Mouse (Mus musculus): ENCODE results near the gene Hcrt. TPM values are rescaled to one million over a fixed set of nuclear protein-coding genes. Genes with fewer than 3 reads are reported as not detected.

The Hcrt gene
- polyA plus RNA-seq, 1 experiment from 2014 or later, result not detected

DNA sequence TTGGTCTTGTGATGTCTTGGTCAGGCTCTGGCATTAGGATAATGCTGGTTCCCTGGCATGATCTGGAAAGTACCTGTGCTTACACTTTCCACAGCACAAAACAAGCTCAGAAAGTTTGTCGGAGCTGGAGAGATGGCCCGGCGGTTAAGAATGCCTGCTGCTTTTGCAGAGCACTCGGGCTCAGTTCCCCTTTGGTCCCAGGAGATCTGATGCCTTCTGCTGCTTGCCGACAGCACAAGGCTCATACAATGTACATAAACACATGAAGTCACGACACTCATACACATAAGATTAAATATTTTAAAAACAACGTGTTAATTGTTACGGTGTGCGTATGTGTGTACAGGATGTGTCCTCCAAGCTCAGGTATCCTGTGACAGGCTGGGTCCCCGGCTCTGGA, 13.2 kb upstream of the Hcrt start:
- Histone ChIP-seq H3K4me1 (ENCODE audit: control insufficient read depth, low read depth, low read length) (no peaks in the 10 kb centered on the region), H3K4me3 (ENCODE audit: low read depth, low read length) (no peak overlapping the region), H3K4me2 (ENCODE audit: low read depth, low read length) (no peak overlapping the region), H3K27ac (ENCODE audit: low read length) (no peak overlapping the region), H3K36me3 (ENCODE audit: control insufficient read depth, insufficient read depth) (no peaks in the 10 kb centered on the region; the same call in none of the 2 replicates), H3K9me3 (replicated peaks; ENCODE audit: control insufficient read depth, low read length) (no peaks in the 10 kb centered on the region), H3K9ac (ENCODE audit: low read depth, low read length) (no peak overlapping the region), H3K27me3 (ENCODE audit: control insufficient read depth, insufficient read depth, low read depth, low read length) (no peaks in the 10 kb centered on the region)
- ATAC-seq (ENCODE audit: low read depth), result no peak
- WGBS (ENCODE audit: insufficient replicate concordance), result 74% methylated on average over 10 of the region's 10 CpGs

DNA sequence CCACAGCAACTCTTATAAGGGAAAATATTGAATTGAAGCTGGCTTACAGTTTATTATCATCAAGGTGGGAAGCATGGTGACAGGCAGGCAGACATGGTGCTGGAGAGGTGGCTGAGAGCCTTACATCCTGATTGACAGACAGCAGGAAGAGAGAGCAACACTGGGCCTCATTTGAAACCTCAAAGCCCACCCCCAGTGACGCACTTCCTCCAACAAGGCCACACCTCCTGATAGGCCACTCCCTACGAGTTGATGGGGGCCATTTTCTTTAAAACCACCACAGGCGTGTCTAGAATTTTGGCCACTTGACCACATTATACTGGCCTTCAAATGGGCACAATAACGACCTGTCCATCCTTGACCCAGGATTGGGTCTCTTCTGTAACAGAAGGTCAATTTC, 11.5 kb upstream of the Hcrt start:
- Histone ChIP-seq H3K4me2 (ENCODE audit: low read depth, low read length) (no peak overlapping the region), H3K4me1 (ENCODE audit: control insufficient read depth, low read depth, low read length) (peaks cover 5% of the 10 kb centered on the region), H3K9me3 (replicated peaks; ENCODE audit: control insufficient read depth, low read length) (no peaks in the 10 kb centered on the region), H3K27ac (ENCODE audit: low read length) (no peak overlapping the region), H3K9ac (ENCODE audit: low read depth, low read length) (no peak overlapping the region), H3K4me3 (ENCODE audit: low read depth, low read length) (no peak overlapping the region), H3K36me3 (ENCODE audit: control insufficient read depth, insufficient read depth) (no peaks in the 10 kb centered on the region), H3K27me3 (ENCODE audit: control insufficient read depth, insufficient read depth, low read depth, low read length) (no peaks in the 10 kb centered on the region)
- ATAC-seq (ENCODE audit: low read depth), result no peak
- WGBS (ENCODE audit: insufficient replicate concordance), result 52% methylated on average over 4 of the region's 4 CpGs

DNA sequence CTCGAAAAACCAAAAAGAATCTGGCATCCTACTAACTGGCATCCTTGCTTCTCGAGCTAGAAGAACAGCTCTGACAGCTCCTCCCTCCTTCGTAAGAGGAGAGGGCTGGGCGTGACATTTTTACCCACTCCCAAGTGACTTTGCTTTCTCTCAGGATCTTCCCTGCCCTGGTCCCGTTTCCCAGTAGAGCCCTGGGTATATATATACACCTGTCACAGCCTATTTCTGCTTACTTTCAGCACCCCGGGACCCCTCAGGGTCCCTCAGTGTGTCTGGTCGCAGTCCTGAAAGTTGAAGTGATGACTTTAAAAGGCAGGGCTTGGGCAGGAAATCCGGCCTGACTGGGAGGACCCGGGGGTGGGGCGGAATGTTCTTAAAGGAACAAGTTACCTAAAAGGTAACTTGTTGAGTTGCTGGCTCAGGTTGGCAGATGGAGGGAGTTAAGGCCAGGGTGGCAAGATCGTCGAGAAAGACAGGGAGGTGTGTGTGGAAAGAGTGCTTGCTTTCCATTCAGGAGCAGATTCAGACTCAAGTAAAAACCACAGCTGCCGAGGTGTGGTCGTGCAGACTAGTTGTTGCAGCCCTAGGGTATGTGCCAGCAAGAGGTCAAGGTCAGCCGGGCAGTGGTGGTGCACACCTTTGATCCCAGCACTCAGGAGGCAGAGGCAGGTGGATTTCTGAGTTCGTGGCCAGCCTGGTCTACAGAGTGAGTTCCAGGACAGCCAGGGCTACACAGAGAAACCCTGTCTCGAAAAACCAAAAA, 8.1 kb upstream of the Hcrt start, which contains the start of gene Ghdc:
Gene Ghdc (minus strand): TSS at position 312 of the 763 bp plus-strand sequence.
- Histone ChIP-seq H3K9ac (ENCODE audit: low read depth, low read length) (peak within 1 kb of the TSS; percentile 65), H3K4me3 (ENCODE audit: low read depth, low read length) (peak within 1 kb of the TSS; percentile 66), H3K27ac (ENCODE audit: low read length) (no peak within 1 kb of the TSS), H3K27me3 (ENCODE audit: control insufficient read depth, insufficient read depth, low read depth, low read length) (no peaks in the 10 kb centered on the region), H3K9me3 (replicated peaks; ENCODE audit: control insufficient read depth, low read length) (no peaks in the 10 kb centered on the region), H3K4me2 (ENCODE audit: low read depth, low read length) (peak within 1 kb of the TSS; percentile 60), H3K4me1 (ENCODE audit: control insufficient read depth, low read depth, low read length) (peaks cover 5% of the 10 kb centered on the region), H3K36me3 (ENCODE audit: control insufficient read depth, insufficient read depth) (no peaks in the 10 kb centered on the region)
- 9% methylated on average over 17 of the region's 17 CpGs for whole genome bisulfite sequencing (ENCODE audit: insufficient replicate concordance)
- peak; percentile 53; the same call in 1 of the 2 replicates for ATAC-seq (ENCODE audit: low read depth)

DNA sequence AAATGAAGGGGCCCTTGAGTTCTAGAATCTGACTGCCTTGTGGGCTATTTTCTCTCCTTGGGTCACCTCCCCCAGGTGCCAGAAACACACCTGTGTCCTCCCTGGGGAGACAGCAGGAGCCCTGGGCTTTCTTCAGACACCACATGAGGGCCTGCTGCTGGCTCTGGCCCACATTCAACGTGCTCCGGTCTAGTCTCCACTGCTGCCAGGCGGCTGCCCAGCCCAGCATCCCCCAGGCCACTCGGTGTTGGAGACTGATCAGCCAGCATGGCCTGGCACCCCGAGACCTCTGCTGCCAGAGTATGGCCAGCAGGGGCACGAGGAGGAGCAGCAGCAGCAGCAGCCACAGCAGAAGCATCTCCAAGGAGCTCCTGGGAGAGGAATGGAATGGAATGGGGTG, 7.2 kb upstream of the Hcrt start:
- no peak overlapping the region for H3K4me3 ChIP-seq (ENCODE audit: low read depth, low read length)
- H3K36me3 ChIP-seq (ENCODE audit: control insufficient read depth, insufficient read depth), result no peaks in the 10 kb centered on the region
- H3K27ac ChIP-seq (ENCODE audit: low read length), result no peak overlapping the region
- no peaks in the 10 kb centered on the region for H3K27me3 ChIP-seq (ENCODE audit: control insufficient read depth, insufficient read depth, low read depth, low read length)
- no peak for ATAC-seq (ENCODE audit: low read depth)
- WGBS (ENCODE audit: insufficient replicate concordance), result 68% methylated on average over 6 of the region's 6 CpGs
- no peak overlapping the region for H3K9ac ChIP-seq (ENCODE audit: low read depth, low read length)
- peaks cover 5% of the 10 kb centered on the region for H3K4me1 ChIP-seq (ENCODE audit: control insufficient read depth, low read depth, low read length)
- H3K4me2 ChIP-seq (ENCODE audit: low read depth, low read length), result peak overlapping the region; percentile 60
- no peaks in the 10 kb centered on the region for H3K9me3 ChIP-seq (replicated peaks; ENCODE audit: control insufficient read depth, low read length)

DNA sequence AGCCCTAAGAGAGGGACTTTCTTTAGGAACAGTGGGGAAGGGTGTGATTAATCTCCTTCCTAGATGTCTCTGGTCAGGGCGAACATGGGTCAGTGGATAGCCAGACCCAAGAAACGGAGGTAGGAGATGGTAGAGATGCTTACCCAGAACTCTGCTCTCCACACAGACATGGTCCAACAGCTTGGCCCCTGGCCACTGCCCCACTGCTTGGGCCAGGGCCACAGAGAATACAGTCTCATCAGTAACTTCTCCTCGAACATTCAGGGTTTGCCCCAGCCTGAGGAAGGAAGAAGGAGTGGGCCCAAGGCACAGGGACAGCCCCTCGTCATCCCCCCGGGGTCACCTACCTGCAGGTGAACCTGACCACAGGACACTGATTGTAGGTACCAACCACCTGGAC, 5.1 kb upstream of the Hcrt start:
- 68% methylated on average over 5 of the region's 5 CpGs for WGBS (ENCODE audit: insufficient replicate concordance)
- H3K36me3 ChIP-seq (ENCODE audit: control insufficient read depth, insufficient read depth), result no peaks in the 10 kb centered on the region
- no peak overlapping the region for H3K9ac ChIP-seq (ENCODE audit: low read depth, low read length)

DNA sequence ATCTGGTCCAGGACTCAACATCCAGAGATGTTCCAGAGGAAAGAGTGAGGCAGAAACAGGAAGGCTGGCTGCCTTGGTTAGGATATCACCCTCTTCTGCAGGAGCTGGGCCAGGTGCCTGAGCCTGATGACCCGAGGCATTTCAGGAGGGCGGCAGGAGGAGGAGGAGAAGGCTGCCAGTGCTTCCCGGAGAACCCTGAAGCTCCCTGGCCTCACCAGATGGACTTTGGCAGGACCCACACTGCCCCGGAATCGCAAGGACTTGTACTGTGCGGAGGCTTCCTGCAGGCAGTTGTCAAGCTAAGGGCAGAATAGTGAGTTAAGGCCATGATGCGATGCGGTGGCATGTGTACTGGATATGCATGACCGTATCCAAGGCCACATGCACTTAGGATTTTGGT, 4.0 kb upstream of the Hcrt start:
- 81% methylated on average over 9 of the region's 9 CpGs for WGBS (ENCODE audit: insufficient replicate concordance)
- Histone ChIP-seq H3K27ac (ENCODE audit: low read length) (no peak overlapping the region), H3K4me1 (ENCODE audit: control insufficient read depth, low read depth, low read length) (peaks cover 8% of the 10 kb centered on the region), H3K4me3 (ENCODE audit: low read depth, low read length) (no peak overlapping the region), H3K27me3 (ENCODE audit: control insufficient read depth, insufficient read depth, low read depth, low read length) (peaks cover 3% of the 10 kb centered on the region; the same call in 1 of the 2 replicates), H3K9ac (ENCODE audit: low read depth, low read length) (no peak overlapping the region), H3K9me3 (replicated peaks; ENCODE audit: control insufficient read depth, low read length) (no peaks in the 10 kb centered on the region), H3K4me2 (ENCODE audit: low read depth, low read length) (no peak overlapping the region), H3K36me3 (ENCODE audit: control insufficient read depth, insufficient read depth) (no peaks in the 10 kb centered on the region)
- no peak for ATAC-seq (ENCODE audit: low read depth)

More for the DNA sequence above, 5.1 kb upstream of the Hcrt start:
- ATAC-seq (ENCODE audit: low read depth), result no peak
- Histone ChIP-seq H3K9me3 (replicated peaks; ENCODE audit: control insufficient read depth, low read length) (no peaks in the 10 kb centered on the region), H3K4me1 (ENCODE audit: control insufficient read depth, low read depth, low read length) (peaks cover 5% of the 10 kb centered on the region), H3K4me2 (ENCODE audit: low read depth, low read length) (no peak overlapping the region), H3K27me3 (ENCODE audit: control insufficient read depth, insufficient read depth, low read depth, low read length) (no peaks in the 10 kb centered on the region), H3K4me3 (ENCODE audit: low read depth, low read length) (no peak overlapping the region), H3K27ac (ENCODE audit: low read length) (no peak overlapping the region)

DNA sequence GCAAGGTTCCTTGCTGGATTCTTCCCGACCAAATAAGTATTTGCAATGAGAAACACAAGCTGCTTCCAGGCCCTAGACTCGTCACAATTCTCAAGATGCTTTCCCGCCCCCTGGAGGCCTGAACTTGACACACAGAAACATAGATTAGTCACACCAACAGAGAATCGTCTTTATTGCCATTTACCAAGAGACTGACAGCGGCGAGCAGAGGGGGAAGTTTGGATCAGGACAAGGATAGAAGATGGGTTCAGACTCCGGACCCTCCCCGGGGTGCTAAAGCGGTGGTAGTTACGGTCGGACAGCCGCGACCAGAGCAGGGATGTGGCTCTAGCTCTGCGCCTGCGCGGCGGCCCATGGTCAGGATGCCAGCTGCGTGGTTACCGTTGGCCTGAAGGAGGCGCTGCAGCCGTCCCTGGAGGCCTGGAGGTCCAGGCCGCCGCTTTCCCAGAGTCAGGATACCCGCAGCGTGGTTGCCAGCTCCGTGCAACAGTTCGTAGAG, 1.1 kb downstream of the Hcrt start:
- H3K36me3 ChIP-seq (ENCODE audit: control insufficient read depth, insufficient read depth), result no peaks in the 10 kb centered on the region
- under 1% methylated on average over 27 of the region's 27 CpGs for WGBS (ENCODE audit: insufficient replicate concordance)
- H3K9ac ChIP-seq (ENCODE audit: low read depth, low read length), result no peak overlapping the region
- H3K4me1 ChIP-seq (ENCODE audit: control insufficient read depth, low read depth, low read length), result peaks cover 16% of the 10 kb centered on the region
- no peak overlapping the region for H3K27ac ChIP-seq (ENCODE audit: low read length)
- no peaks in the 10 kb centered on the region for H3K9me3 ChIP-seq (replicated peaks; ENCODE audit: control insufficient read depth, low read length)
- H3K27me3 ChIP-seq (ENCODE audit: control insufficient read depth, insufficient read depth, low read depth, low read length), result peaks cover 43% of the 10 kb centered on the region
- H3K4me2 ChIP-seq (ENCODE audit: low read depth, low read length), result peak overlapping the region; percentile 72
- peak overlapping the region; percentile 56 for H3K4me3 ChIP-seq (ENCODE audit: low read depth, low read length)
- peak; percentile 39; the same call in 1 of the 2 replicates for ATAC-seq (ENCODE audit: low read depth)

DNA sequence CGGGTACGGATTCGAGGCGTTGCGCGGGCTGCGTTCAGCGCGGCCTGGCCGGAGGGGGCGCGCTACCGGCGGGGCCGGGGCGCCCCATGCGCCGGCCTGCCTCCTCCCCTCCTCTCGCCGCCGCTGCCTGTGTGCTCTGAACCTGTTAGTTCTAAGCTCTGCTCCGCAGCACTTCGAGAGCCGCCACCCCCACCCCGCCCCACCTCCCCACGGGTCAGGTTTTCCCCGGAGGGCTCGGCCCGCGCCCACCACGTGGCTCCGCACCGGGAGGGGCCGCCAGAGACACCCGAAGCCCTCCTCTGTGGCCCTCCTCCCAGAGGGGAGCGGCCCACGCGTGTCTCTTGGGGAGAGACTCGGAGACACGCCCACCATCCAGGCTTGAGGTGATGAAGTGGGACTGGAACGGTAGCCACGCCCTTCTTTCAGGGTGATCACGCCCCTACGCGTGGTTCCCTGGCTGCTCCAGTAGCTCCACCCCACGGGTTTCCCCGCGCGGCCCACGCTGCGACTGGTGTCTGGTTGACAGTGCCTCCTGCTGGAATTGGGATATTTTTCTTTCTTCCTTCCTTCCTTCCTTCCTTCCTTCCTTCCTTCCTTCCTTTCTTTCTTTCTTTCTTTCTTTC, 3.0 kb downstream of the Hcrt start, which contains the start of gene Kcnh4:
Gene Kcnh4 (minus strand): TSS at position 332 of the 623 bp plus-strand sequence.
- Histone ChIP-seq H3K9ac (ENCODE audit: low read depth, low read length) (no peak within 1 kb of the TSS), H3K27ac (ENCODE audit: low read length) (no peak within 1 kb of the TSS), H3K4me2 (ENCODE audit: low read depth, low read length) (peak within 1 kb of the TSS; percentile 63), H3K9me3 (replicated peaks; ENCODE audit: control insufficient read depth, low read length) (no peaks in the 10 kb centered on the region), H3K4me3 (ENCODE audit: low read depth, low read length) (peak within 1 kb of the TSS; percentile 47), H3K4me1 (ENCODE audit: control insufficient read depth, low read depth, low read length) (peaks cover 16% of the 10 kb centered on the region), H3K36me3 (ENCODE audit: control insufficient read depth, insufficient read depth) (no peaks in the 10 kb centered on the region), H3K27me3 (ENCODE audit: control insufficient read depth, insufficient read depth, low read depth, low read length) (peaks cover 48% of the 10 kb centered on the region)
- WGBS (ENCODE audit: insufficient replicate concordance), result under 1% methylated on average over 49 of the region's 51 CpGs
- peak; percentile 50 for ATAC-seq (ENCODE audit: low read depth)

Measured in liver, embryonic 16.5 days (tissue).